Mouse (Mus musculus): Measurements from ENCODE around the gene Tra2b. TPM values are rescaled to one million over a fixed set of nuclear protein-coding genes. Genes with fewer than 3 reads are reported as not detected.

Tra2b gene
- 227 and 249 TPM in 2 replicates for total RNA-seq (2012; rRNA removed)

- Histone ChIP-seq H3K36me3 (ENCODE audit: control insufficient read depth, insufficient read depth, low read length, poor library complexity, severe bottlenecking) (no peaks in the 10 kb centered on the region), H3K9ac (ENCODE audit: insufficient read depth, low read depth, low read length, poor library complexity, severe bottlenecking) (peak within 1 kb of the TSS; percentile 96), H3K9me3 (ENCODE audit: control insufficient read depth, insufficient read depth, low read depth, low read length) (no peaks in the 10 kb centered on the region), H3K27ac (ENCODE audit: insufficient read depth, low read depth, low read length, poor library complexity, severe bottlenecking) (peak within 1 kb of the TSS; percentile 89), H3K4me3 (ENCODE audit: insufficient read depth in 1 of 2, low read depth in 1 of 2, low read length in 2 of 2, poor library complexity in 1 of 2, severe bottlenecking in 1 of 2) (peak within 1 kb of the TSS; percentile 87 to 97), H3K4me1 (ENCODE audit: control insufficient read depth in 2 of 2, insufficient read depth in 2 of 2, low read length in 2 of 2, poor library complexity in 1 of 2) (peaks cover 4 to 6% of the 10 kb centered on the region in 2 experiments; a peak in 2 of 4 replicates)
- TF ChIP-seq CHD2 (IDR thresholded peaks at IDR 0.05; ENCODE audit: low read depth, low read length): no peak
- TF ChIP-seq MAFK (IDR thresholded peaks at IDR 0.05; ENCODE audit: insufficient read depth, low read depth, low read length): no peak
- peak; percentile 53; the same call in 1 of the 2 replicates for TF ChIP-seq HCFC1 (IDR thresholded peaks at IDR 0.05; ENCODE audit: borderline replicate concordance, insufficient read depth, low read length)
- peak; percentile 97 for DNase-seq (ENCODE audit: low read depth, low spot score)
- in situ Hi-C loops (cut with MboI; ENCODE audit: low sequenced_read_pairs in 2 of 2, unreplicated experiment in 2 of 2): no loop called here
Observed at GRCm38 (mm10) chr16:22265849-22266376, at the start of gene Tra2b. Gene Tra2b (minus strand): TSS chr16:22266005.

- TF ChIP-seq HCFC1 (IDR thresholded peaks at IDR 0.05; ENCODE audit: borderline replicate concordance, insufficient read depth, low read length) (no peak), CHD2 (IDR thresholded peaks at IDR 0.05; ENCODE audit: low read depth, low read length) (no peak), ZC3H11A (IDR thresholded peaks at IDR 0.05; ENCODE audit: borderline replicate concordance, low read depth, low read length) (peak; percentile 93), ZNF384 (IDR thresholded peaks at IDR 0.05; ENCODE audit: low read depth, low read length) (peak; percentile 85)
- in situ Hi-C loops (cut with MboI; ENCODE audit: low sequenced_read_pairs in 2 of 2, unreplicated experiment in 2 of 2): loop anchor here (10.0 to 25.0 kb wide), 4 partner anchors 252 to 502 kb away; partner anchors contain the start of gene Crygs (in 1 of the 2)
- Histone ChIP-seq H3K4me1 (ENCODE audit: control insufficient read depth in 2 of 2, insufficient read depth in 2 of 2, low read length in 2 of 2, poor library complexity in 1 of 2) (peaks cover 17 to 18% of the 10 kb centered on the region in 2 experiments), H3K9ac (ENCODE audit: insufficient read depth, low read depth, low read length, poor library complexity, severe bottlenecking) (no peak overlapping the region), H3K4me3 (ENCODE audit: insufficient read depth in 1 of 2, low read depth in 1 of 2, low read length in 2 of 2, poor library complexity in 1 of 2, severe bottlenecking in 1 of 2) (no peak overlapping the region), H3K36me3 (ENCODE audit: control insufficient read depth, insufficient read depth, low read length, poor library complexity, severe bottlenecking) (no peaks in the 10 kb centered on the region), H3K27ac (ENCODE audit: insufficient read depth, low read depth, low read length, poor library complexity, severe bottlenecking) (no peak overlapping the region), H3K9me3 (ENCODE audit: control insufficient read depth, insufficient read depth, low read depth, low read length) (no peaks in the 10 kb centered on the region)
- peak; percentile 36 for DNase-seq (ENCODE audit: low read depth, low spot score)
Observed at GRCm38 (mm10) chr16:22310649-22311048, 44.8 kb upstream of the Tra2b start.

- no peak overlapping the region for H3K27ac ChIP-seq (ENCODE audit: insufficient read depth, low read depth, low read length, poor library complexity, severe bottlenecking)
- H3K9ac ChIP-seq (ENCODE audit: insufficient read depth, low read depth, low read length, poor library complexity, severe bottlenecking): no peak overlapping the region
- peak; percentile 80 for DNase-seq (ENCODE audit: low read depth, low spot score)
- in situ Hi-C loops (cut with MboI; ENCODE audit: low sequenced_read_pairs in 2 of 2, unreplicated experiment in 2 of 2): loop anchor here (25.0 kb wide), 2 partner anchors 260 to 510 kb away; partner anchors contain the start of gene Crygs (in 1 of the 2)
- no peaks in the 10 kb centered on the region for H3K9me3 ChIP-seq (ENCODE audit: control insufficient read depth, insufficient read depth, low read depth, low read length)
- H3K36me3 ChIP-seq (ENCODE audit: control insufficient read depth, insufficient read depth, low read length, poor library complexity, severe bottlenecking): no peaks in the 10 kb centered on the region
- 0 out of 4 replicates have a peak, but pooled peaks cover 0 to 1% of the 10 kb centered on the region in 2 experiments for H3K4me1 ChIP-seq (ENCODE audit: control insufficient read depth in 2 of 2, insufficient read depth in 2 of 2, low read length in 2 of 2, poor library complexity in 1 of 2)
- no peak overlapping the region for H3K4me3 ChIP-seq (ENCODE audit: insufficient read depth in 1 of 2, low read depth in 1 of 2, low read length in 2 of 2, poor library complexity in 1 of 2, severe bottlenecking in 1 of 2)
- peak; percentile 88 for TF ChIP-seq ZC3H11A (IDR thresholded peaks at IDR 0.05; ENCODE audit: borderline replicate concordance, low read depth, low read length)
- no peak for TF ChIP-seq HCFC1 (IDR thresholded peaks at IDR 0.05; ENCODE audit: borderline replicate concordance, insufficient read depth, low read length)
- TF ChIP-seq ZNF384 (IDR thresholded peaks at IDR 0.05; ENCODE audit: low read depth, low read length): no peak
Observed at GRCm38 (mm10) chr16:22302606-22303005, 36.8 kb upstream of the Tra2b start.

- no peak overlapping the region for H3K27ac ChIP-seq (ENCODE audit: insufficient read depth, low read depth, low read length, poor library complexity, severe bottlenecking)
- H3K4me3 ChIP-seq (ENCODE audit: insufficient read depth in 1 of 2, low read depth in 1 of 2, low read length in 2 of 2, poor library complexity in 1 of 2, severe bottlenecking in 1 of 2): no peak overlapping the region
- no peak overlapping the region for H3K9ac ChIP-seq (ENCODE audit: insufficient read depth, low read depth, low read length, poor library complexity, severe bottlenecking)
- H3K9me3 ChIP-seq (ENCODE audit: control insufficient read depth, insufficient read depth, low read depth, low read length): no peaks in the 10 kb centered on the region
- in situ Hi-C loops (cut with MboI; ENCODE audit: low sequenced_read_pairs in 2 of 2, unreplicated experiment in 2 of 2): loop anchor here (25.0 kb wide), 2 partner anchors 261 to 511 kb away; partner anchors contain the start of gene Crygs (in 1 of the 2)
- no peak for DNase-seq (ENCODE audit: low read depth, low spot score)
- H3K4me1 ChIP-seq (ENCODE audit: control insufficient read depth in 2 of 2, insufficient read depth in 2 of 2, low read length in 2 of 2, poor library complexity in 1 of 2): 0 out of 4 replicates have a peak, but pooled peaks cover 0 to 1% of the 10 kb centered on the region in 2 experiments
- TF ChIP-seq ZC3H11A (IDR thresholded peaks at IDR 0.05; ENCODE audit: borderline replicate concordance, low read depth, low read length): no peak
- TF ChIP-seq HCFC1 (IDR thresholded peaks at IDR 0.05; ENCODE audit: borderline replicate concordance, insufficient read depth, low read length): no peak
- TF ChIP-seq MAFK (IDR thresholded peaks at IDR 0.05; ENCODE audit: insufficient read depth, low read depth, low read length): no peak
- no peak for TF ChIP-seq ZNF384 (IDR thresholded peaks at IDR 0.05; ENCODE audit: low read depth, low read length)
- TF ChIP-seq CHD2 (IDR thresholded peaks at IDR 0.05; ENCODE audit: low read depth, low read length): no peak
- no peaks in the 10 kb centered on the region for H3K36me3 ChIP-seq (ENCODE audit: control insufficient read depth, insufficient read depth, low read length, poor library complexity, severe bottlenecking)
Observed at GRCm38 (mm10) chr16:22301378-22301777, 35.6 kb upstream of the Tra2b start.
